ENCODE assay signal across 10 mouse cellular contexts in genomic region chr6:104734256-104734655, GRCm38 (mm10).
"Had no signal": no experiment of that assay in that cellular context is flagged by ENCODE, and none has a peak within 500 bp of the region (broad histone marks: within the 10 kb centered on the region; RNA-seq: fewer than 3 reads in every experiment).

No protein-coding gene starts in this region.

- DNase-seq: lung, adult 2 months; lung, postnatal 14 days; lung, postnatal 36 days; right cerebral cortex, postnatal 14 days; thymus, adult 2 months; thymus, postnatal 25 days; thymus, postnatal 4 days had no signal

- ATAC-seq: lung, postnatal 0 days; midbrain, embryonic 13.5 days; midbrain, embryonic 15.5 days had no signal
